Mouse (Mus musculus): ENCODE data around the gene Prdm16.

Gene Prdm16

DNA sequence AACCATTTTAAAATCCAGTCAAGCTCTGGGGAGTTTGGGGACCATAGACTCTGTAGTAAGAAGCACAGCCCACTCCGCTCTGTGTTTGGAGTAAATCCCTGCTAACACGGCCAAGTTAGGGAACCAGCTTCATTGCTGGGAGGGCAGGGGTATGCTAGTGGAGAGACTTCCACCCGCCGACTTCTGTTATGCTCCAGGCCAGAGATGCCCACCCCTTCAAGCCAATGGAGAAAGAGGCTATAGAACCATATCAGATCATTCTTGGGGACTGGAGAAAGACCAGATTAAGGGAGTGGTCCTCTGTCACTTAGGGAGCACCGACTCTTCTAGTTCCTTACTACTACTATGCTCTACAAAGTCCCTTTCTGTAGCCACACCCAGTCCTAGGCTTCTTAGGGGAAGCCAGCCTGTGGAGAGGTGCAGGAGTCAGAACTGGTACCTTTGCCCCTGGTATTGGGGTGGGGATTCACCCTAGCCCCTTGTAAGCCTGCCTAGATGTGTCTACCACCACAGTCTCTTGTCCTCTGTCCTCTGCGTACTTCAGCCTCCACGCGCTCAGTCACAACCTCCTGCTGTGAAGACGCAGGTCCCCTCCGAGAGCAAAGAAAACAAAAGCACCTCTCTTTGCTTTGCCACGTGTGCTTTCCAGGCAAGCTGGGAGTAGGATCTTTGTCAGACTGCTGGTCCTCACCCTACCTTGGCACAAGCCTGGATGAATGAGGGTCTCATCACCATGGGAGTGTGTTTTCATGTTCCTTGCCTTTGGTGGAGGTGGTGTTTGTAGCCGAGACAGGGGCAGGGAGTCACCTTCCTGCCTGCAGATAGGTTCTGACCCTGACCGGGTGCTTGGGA is 3.1 kb upstream of the Prdm16 start:
- DNase-seq (ENCODE audit: low spot score in 2 of 2) = no peak

DNA sequence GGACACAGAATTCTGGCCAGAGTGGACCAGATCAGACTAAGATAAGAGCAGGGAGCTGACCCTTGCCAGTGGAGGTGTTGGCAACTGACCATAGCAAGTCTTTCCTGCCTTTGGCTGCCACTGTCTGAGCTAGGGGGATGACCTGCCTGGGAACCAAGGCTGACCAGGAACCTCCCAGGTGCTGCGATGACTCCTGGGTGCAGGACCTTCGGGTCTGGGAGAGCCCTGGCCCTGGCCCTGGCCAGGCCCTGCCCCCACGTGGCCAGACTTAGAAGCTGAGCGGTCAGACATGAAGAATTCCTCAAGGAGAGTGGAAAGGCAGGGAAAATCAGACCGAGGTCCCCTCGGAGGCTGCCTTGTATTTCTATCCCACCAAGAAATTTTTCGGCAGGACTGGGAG is 2.5 kb upstream of the Prdm16 start:
- DNase-seq (ENCODE audit: low spot score in 2 of 2) = no peak

DNA sequence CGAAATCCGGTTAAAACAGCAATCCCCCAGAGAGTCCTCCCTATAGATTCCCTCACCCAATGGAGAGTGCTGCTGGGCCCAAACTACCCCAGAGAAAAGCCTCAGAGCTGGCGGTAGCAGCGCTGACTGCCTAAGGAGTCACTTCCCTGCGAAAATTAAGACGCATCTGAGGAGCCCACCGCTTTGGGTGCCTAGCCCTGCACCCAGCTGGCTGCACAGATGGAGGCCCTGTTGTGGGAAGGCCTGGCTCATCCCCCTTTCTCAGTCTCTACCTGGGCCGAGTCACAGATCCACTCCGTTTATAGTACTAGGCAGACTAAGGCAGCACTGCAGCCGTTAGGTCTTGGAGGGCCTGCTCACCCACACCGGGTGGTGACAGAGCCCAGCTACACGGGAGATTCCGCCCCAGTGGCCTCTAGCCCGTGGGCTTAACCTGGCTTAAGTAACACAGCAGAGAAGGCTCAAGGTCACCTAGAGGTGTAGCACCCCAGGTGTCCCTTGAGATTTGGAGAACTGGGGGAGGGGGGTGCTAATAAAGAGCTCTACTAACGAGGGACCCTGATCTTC is 1.7 kb upstream of the Prdm16 start:
- no peak for DNase-seq (ENCODE audit: low spot score in 2 of 2)

DNA sequence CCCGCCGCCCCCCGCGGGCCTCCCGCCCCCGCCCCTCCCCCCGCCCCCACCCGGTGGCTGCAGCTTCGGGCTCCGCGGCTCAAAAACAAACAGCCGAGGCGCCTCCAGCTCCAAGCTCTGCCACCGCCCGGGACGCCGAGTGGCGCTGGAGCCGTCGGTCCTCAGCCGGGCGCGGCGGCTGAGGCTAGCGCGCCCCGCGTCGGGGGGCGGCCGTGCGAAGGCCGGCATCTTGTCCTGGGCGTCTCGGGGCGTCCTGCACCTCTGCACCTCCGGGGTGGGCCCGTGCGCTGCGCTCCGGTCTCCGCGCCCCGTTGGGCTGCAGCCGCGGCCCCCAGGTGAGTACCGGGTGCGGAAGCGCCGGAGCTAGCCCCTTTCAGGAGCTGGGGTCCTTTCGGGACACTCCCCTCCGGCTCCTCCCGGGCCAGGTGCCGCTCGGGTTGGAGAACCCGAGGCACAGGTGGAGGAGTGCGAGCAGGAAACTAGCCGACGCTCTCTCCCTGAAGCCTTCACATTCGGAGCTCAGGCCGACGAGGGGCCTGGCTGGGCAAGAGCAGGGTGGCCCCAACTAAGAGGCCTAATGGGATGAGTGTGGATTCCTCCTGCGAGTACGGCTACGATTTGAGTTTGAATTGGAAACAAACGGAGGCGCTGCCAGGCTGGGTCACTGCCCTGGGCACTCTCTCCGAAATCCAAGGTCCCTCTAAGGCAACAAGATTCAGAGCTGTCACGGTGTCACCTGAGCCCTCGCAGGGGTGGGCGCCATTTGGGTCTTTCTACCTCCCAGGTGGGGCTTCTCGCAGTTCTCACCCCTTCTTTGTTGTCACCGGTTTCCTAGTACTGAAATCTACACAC is 1.0 kb upstream of the Prdm16 start:
- no peak for DNase-seq (ENCODE audit: low spot score in 2 of 2)

DNA sequence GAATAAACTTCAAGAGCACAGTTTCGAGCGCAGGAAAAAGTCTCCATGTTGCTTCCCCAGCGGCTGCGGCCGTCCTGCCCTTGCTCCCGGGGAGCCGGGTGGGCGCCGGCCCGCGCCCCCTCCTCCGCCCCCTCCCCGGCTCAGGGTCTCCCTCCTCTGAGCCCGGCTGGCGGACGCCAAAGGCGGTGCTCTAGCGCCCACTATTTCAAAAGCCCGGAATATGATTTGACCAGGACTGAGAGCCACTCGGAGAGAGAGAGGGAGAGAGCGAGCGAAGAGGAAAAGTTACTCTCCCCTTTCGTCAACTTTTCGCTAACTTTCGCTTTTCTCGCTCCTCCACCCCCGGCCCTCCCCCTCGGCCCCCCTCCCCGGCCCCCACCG is 630 bp downstream of the Prdm16 start:
- DNase-seq (ENCODE audit: low spot score in 2 of 2) = no peak

DNA sequence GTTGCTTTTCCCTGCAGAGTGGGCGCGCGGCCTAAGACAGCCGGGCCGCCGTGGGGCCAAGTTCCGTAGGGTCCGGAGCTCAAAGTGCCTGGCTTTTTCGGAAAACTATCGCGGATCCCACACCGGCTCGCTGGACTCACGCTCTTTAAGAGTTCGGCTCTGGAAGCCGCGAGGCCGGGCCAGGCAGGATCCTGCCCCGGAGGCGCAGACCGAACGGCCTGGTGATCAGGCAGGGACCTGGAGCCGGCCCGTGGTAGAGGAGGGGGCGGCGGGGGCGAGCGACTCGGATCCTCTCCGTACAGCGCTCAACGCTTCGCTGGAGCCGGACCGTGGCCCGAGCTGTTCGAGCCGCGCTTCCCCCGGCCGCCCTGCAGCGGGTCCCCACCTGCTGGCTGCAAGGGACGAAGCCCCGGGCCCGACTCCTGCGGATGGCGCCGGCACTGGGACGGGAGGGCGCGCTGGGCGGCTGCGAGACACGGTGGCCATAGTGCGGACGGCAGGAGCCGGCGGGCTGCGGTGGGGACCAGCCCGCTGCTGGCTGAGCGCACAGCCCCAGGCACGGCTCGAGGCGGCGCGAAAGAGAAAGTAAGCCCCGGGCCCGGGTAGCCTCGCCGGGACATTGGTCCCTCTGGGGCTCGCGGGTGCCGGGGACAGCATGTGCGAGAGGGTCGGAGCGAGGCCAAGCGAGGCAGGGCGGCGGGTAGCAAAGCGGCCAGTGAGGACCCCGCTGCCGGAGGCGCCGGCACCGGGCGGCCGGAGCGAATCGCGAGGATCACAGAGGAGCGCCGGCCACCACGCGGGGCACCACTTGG is 1.2 kb downstream of the Prdm16 start:
- DNase-seq (ENCODE audit: low spot score in 2 of 2) = no peak

DNA sequence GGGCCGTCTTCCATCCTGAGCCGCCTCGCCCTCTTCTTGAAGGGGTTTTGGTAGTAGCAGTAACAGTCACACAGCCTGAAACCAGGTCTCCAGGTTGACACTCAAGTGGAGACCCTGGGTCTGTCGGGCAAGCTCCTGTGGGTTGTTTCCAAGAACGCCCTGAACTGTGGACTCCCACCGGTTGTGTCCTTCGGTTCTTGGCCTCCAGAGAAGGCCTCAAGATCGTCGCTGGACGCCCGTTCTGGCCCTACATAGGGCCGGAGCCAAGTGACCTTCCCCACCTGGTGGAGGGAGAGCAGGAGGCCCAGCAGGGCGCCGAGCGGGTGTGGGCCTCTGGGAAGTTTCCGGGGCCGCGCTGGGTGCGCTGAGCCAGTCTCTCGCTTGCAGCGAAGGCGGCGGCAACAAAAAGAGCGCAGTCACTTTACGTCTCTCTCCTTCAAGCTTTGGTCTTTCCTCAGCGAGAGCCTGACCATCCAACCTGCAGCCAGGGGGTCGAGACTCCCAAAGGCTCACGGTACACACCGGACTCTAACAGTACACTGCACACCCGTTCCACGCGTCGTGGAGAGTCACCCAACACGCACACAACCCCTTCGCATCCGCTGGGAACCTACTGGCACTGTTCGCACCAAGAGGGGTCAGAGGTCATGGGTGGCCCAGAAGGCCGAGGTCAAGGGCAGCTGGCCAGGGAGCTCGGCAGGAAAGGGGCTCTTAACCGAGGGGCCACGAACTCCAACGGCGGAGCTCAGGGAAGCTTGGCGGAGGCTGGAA is 2.0 kb downstream of the Prdm16 start:
- DNase-seq (ENCODE audit: low spot score in 2 of 2) = no peak

DNA sequence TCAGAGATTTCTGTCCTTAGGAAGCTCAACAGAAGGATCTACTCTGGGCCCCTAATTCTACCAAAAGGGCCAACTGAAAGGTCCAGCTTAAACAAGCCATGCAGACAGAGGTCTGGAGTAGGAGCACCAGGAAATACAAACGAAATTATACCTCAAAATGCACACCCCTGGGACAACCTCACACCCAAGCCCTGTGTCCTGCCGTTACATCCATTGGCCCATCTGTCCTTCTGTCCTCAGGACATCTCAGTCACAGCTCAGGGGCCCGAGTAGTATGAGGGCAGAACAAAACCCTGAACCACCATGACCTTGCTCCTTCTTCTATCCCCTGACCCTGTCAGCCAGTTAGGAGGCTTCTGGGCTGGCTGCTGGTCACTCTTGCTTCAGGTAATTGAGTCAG is 2.7 kb downstream of the Prdm16 start:
- no peak for DNase-seq (ENCODE audit: low spot score in 2 of 2)

DNA sequence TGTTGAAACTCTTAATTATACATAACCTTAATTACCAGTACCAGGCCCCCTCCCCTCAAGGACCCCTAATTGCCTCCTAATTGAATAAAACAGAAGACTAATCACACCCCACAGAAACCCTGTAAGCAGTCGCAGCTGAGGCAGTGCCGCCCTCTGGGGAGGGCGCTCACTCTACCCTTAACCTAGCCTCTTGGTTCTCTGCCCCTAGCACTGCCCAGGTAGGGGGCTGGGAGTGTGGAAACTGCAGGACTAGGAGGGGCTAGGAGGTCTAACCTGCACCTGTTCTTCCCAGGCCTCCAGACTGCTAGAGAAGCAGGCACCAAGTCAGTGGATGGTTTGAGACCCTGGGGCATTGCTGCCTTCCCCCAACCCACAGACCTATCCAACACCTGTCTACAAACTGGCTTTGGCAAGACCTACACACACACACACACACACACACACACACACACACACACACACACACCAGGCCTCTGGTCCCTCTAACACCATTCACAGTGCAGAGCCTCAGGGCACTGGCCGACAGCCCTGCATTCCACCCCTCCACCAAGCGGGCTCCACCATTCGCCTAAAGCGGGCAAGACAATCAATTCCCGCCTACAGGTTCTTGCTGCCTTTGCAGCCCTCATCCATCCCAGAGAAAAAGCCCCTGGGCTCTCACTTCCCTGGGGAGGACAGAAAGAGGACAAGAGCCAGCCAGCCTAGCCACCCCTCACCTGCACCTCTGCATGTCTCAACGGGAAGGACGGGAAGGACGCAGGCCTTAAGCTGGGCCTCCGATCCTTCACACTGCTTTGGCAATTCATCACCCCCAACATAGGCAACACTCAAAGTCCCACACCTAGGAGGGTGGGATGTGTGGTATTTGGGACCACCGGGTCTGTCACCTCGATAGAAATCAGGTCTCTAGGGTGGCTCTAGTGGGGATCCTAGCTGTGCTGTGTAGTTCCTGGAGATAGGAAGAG is 3.6 kb downstream of the Prdm16 start:
- no peak for DNase-seq (ENCODE audit: low spot score in 2 of 2)

DNA sequence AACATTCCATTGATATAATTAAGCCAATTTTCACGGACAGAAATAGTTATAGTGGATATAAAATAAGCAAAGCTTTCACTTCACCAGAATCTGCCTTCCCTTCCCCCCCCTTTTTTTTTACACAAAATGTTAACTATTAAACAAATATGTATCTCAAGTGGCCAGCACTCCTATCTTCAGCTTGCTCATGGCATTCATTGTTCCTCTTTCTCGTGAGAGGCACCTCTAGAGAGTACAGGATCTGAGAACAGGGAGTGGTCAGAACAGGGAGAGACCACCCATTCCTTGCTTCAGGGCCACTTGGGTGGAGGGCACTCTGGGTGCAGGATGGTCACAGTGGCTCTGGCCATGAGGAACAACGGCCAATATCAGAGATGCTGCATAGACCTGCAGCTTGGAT is 5.9 kb downstream of the Prdm16 start:
- no peak for DNase-seq (ENCODE audit: low spot score in 2 of 2)

DNA sequence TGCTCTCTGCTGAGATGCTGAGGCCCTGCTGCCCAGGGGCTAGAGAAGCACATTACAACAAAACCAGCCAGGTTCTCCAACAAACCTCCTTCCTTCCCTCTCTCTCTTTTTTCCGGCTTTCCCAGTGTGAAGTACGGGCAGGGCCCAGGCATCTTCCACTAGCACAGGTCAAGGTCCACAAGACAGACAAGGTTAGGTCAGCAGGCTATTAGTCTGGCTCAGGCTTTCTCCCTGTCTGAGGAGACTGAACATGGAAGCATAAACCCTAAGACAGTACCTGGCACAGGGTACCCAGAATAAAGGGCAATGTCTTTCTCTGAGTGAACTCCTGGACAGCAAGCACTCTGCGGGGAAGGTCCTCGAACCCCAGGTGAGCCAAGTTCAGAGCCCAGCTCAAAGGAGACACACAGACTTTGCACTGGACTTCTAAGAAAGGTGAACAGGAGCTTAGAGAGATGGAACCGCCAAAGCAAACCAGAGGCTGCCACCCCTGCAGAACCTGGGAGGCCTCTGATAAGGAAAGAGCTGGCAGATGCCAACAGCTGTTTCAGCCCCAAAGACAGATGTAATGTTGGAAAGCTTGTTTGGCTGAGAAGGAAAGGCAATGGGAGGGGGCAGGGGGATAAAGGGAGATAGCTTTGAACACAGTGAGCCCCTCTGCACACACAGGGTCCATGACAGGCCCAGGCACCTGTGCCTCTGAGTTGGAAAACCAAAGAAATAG is 9.1 kb downstream of the Prdm16 start:
- DNase-seq (ENCODE audit: low spot score in 2 of 2) = no peak

DNA sequence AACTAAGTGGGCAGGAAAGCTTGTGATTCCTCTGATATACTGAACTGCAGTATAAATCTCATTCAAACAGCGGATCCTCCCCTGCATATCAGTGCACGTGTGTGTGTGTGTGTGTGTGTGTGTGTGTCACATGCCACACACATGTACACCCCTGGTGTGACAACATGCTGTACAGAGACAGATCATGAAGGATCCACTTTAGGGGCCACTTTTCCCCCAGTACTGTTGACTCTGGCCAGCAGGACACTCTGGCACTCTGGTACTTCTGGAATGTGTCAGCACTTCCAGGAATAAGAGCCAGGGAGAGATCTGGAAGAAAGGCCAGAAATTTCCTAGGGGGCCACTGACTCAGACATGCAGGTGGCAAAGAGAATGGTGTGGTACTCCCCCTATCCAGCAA is 10.4 kb downstream of the Prdm16 start:
- no peak for DNase-seq (ENCODE audit: low spot score in 2 of 2)

DNA sequence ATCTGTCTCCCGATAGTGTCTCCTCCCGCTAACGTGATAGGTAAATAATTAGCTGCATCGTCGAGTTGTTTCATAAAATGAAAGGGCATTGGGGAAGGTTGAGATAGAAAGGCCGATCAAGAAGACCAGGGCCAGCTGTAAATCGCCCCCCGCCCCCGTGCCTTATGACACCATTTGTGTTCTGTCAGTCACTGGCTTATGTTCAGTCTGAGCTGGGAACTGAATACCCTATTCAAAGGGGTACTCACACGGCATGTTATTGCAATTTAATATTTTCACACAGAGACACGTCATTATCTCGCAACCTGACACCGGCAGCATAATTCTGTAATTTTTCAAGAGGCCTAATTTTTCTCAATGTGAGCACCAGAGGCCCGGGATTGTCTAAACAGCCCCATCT is 11.0 kb downstream of the Prdm16 start:
- no peak for DNase-seq (ENCODE audit: low spot score in 2 of 2)

DNA sequence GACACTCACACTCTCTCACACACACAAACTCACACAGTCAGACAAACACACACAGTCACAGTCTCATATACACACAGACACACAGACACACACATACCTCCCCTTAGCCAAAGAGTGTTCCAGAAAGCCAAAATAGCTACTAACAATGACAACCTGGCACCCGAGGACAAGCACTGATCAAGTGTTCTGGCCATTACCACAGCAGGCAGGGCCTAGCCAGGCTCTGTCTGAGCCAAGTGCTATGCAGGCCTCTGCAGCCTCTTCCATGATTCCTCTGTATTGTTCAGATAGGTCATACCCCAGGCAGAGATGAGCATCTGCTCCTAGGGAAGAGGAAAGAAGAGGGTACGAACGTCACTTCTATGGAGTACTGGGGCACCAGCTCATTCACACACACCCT is 13.4 kb downstream of the Prdm16 start:
- DNase-seq (ENCODE audit: low spot score in 2 of 2) = no peak

DNA sequence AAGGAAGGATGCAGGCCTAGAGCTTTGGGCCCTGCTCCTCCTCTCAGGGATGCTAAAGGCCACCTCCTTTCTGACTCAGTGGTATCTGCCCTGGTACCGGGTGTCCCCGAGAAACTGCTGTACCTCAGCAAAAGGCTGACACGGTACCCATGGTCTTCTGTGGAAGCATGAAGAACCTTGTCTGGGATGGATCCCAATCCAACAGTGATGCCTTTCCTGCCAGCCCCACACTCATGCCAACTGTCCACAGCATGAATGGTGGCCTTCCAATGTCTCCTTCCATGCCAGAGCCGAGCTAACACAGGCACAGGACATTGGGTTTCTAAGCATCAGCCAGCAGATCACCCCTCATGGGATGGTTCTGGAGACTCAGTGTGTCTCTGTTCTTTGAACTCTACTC is 14.2 kb downstream of the Prdm16 start:
- no peak for DNase-seq (ENCODE audit: low spot score in 2 of 2)

DNA sequence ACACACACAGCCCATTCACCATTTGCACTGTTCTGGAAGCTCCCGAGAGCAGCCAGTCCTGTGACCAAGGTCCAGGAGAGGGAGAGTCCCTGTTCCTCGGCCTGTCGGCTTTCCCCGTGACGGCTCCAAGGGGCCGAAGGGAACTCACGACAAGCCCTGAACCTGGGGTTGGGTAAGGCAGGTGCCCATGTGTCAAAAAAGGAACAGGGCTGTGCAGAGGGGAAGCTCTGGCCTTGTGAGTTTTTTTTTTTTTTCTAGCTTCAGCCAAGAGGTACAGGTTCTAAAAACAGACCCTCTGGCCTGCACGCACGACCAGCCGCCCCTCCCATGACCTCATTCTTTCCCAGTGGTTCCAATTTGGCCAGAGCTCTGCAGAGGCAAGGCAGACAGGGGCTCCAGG is 25.5 kb downstream of the Prdm16 start:
- no peak for DNase-seq (ENCODE audit: low spot score in 2 of 2)

DNA sequence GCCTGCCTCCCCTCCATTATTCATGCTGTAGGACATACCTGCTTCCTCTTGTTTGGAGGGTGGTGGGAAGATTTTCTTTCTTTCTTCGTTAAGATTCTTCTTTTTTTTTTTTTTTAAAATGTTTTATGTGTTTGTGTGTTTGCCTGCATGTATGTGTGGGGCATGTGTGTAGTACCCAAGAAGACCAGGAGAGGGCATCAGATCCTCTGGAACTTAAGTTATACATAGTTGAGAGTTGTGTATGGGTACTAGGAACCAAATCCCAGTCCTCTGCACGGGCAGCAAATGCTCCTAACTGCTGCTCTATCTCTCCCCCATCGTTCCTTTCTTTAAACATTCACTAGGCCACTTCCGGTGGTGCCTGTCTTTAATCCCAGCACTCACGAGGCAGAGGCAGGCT is 28.9 kb downstream of the Prdm16 start:
- DNase-seq (ENCODE audit: low spot score in 2 of 2) = no peak

DNA sequence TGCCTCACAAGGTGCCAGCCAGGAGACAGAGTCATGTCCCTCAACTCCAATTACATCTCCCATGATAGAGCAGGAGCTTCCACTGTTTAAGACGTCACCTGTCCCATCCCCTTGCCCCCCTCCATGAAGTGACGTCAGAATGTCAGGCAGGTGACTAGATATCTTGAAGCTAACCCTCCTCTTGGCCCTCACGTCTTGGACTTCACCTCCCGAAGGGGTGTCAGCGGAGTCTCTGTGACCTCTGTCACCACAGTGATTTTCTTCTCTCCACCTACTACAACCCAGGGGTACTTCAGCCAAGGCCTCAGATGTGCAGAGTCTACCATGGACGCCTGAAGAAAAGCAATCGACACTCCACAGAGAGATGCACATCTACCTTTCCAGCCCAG is 32.2 kb downstream of the Prdm16 start:
- no peak for DNase-seq (ENCODE audit: low spot score in 2 of 2)

DNA sequence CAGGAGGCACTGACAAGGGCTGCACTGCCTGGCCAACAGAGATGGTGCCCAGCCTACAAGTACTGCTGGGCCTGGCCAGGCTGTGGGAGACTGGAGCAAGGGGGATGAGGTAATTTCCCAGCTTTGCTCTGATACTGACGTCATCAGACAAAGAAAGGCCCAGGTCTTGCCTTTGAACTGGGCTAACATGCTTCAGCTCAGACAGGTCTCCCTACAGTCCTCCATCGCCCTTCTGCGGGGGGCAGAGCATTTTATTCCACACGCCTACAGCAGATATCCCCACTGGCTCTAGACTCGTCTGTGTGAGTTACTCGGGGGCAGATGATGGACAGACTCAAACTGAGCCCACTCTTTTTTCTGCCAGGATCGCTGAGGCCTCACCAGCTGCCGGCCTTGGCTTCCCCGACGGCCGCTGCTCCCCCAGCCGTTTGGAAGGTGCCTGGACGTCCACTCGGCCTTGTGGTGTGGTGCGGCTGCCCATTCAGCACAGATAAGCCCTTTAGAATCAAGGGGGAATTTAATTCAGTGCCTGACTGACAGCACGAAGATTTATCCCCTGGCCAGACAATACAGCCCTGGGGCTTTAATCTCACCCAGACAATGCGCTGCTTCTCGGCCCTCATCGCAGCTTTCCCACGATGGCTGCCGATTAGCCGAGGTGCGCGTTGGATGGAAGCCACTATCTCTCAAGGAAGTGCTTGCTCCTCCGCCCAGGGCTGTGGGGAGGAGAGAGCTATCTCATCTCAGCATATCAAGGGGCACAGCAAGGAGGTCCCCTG is 32.8 kb downstream of the Prdm16 start:
- DNase-seq (ENCODE audit: low spot score in 2 of 2) = no peak

All from right cerebral cortex, adult 2 months (tissue).